Mouse (Mus musculus): ENCODE data around the gene Adsl.

GRCm38 (mm10) chr15:80934841-80935240 lies 13.4 kb upstream of the Adsl start:
- TF ChIP-seq CTCF (IDR thresholded peaks at IDR 0.05; ENCODE audit: control insufficient read depth, insufficient read depth, insufficient replicate concordance, low read depth, low read length) (no peak), POLR2A (IDR thresholded peaks at IDR 0.05; ENCODE audit: control insufficient read depth, low read depth, low read length) (no peak)
